Comparison of ENCODE assay signal across 22 mouse cellular contexts in genomic region chr5:122576683-122577329, GRCm38 (mm10). TPM values are rescaled to one million over a fixed set of nuclear protein-coding genes. Genes with fewer than 3 reads are reported as not detected.
DNase-seq lines count a peak whose midpoint lies in the region; ATAC-seq and TF ChIP-seq lines count a peak whose summit lies in the region.
"Had no signal": no experiment of that assay in that cellular context is flagged by ENCODE, and none has a peak within 500 bp of the region (broad histone marks: within the 10 kb centered on the region; RNA-seq: fewer than 3 reads in every experiment).

No protein-coding gene starts in this region.

- 33% methylated on average over 7 of the region's 7 CpGs for WGBS in heart, embryonic 14.5 days
- 41% methylated on average over 7 of the region's 7 CpGs for whole genome bisulfite sequencing in heart, adult 2 months
- 38% methylated on average over 7 of the region's 7 CpGs for WGBS in embryonic facial prominence, embryonic 15.5 days
- WGBS in hindbrain, embryonic 12.5 days, result 70% methylated on average over 7 of the region's 7 CpGs

- no peaks in the 10 kb centered on the region for H3K27me3 ChIP-seq in heart, embryonic 14.5 days (ENCODE audit: control insufficient read depth, insufficient read depth, low read length)
- no peaks in the 10 kb centered on the region for H3K27me3 ChIP-seq in heart, adult 2 months (ENCODE audit: control insufficient read depth, insufficient read depth, low read length)
- no peaks in the 10 kb centered on the region for H3K27me3 ChIP-seq in MEL (ENCODE audit: control insufficient read depth in 1 of 2, insufficient read depth in 2 of 2, low read length in 2 of 2)
- H3K27me3 ChIP-seq in embryonic facial prominence, embryonic 15.5 days, result no peaks in the 10 kb centered on the region
- H3K27me3 ChIP-seq in hindbrain, embryonic 12.5 days, result no peaks in the 10 kb centered on the region
- H3K27me3 ChIP-seq: limb, embryonic 12.5 days; liver, embryonic 13.5 days; lung, embryonic 15.5 days; midbrain, embryonic 13.5 days; neural tube, embryonic 13.5 days had no signal

- H3K36me3 ChIP-seq in heart, embryonic 14.5 days (ENCODE audit: control insufficient read depth, insufficient read depth, low read length), result peaks cover 31% of the 10 kb centered on the region
- H3K36me3 ChIP-seq in heart, adult 2 months (ENCODE audit: control insufficient read depth, insufficient read depth, low read length), result peaks cover 3% of the 10 kb centered on the region; the same call in 1 of the 2 replicates
- H3K36me3 ChIP-seq in MEL (ENCODE audit: control insufficient read depth in 1 of 2, insufficient read depth in 2 of 2, low read length in 2 of 2), result peaks cover 0 to 5% of the 10 kb centered on the region in 2 experiments; a peak in 2 of 4 replicates
- peaks cover 26% of the 10 kb centered on the region for H3K36me3 ChIP-seq in embryonic facial prominence, embryonic 15.5 days
- H3K36me3 ChIP-seq in hindbrain, embryonic 12.5 days, result peaks cover 40% of the 10 kb centered on the region
- H3K36me3 ChIP-seq: liver, embryonic 13.5 days had no signal

- no peak for TF ChIP-seq CTCF in heart, adult 2 months (IDR thresholded peaks at IDR 0.05)
- no peak for TF ChIP-seq CTCF in MEL (IDR thresholded peaks at IDR 0.05 in 2 of 3, conservative IDR thresholded peaks at IDR 0.05 in 1 of 3; ENCODE audit: control insufficient read depth in 1 of 3, insufficient read depth in 1 of 3, low read depth in 2 of 3, low read length in 3 of 3, poor library complexity in 1 of 3, severe bottlenecking in 1 of 3)

- TF ChIP-seq POLR2A in heart, adult 2 months (IDR thresholded peaks at IDR 0.05; ENCODE audit: insufficient read depth, low read depth, low read length), result no peak
- TF ChIP-seq POLR2A in MEL (IDR thresholded peaks at IDR 0.05; ENCODE audit: control insufficient read depth in 1 of 2, insufficient read depth in 1 of 2, low read depth in 1 of 2, low read length in 2 of 2, poor library complexity in 1 of 2), result no peak

- no peaks in the 10 kb centered on the region; the same call in 1 of the 2 replicates for H3K9me3 ChIP-seq in heart, embryonic 14.5 days (ENCODE audit: control insufficient read depth, low read length)
- no peaks in the 10 kb centered on the region for H3K9me3 ChIP-seq in MEL (replicated peaks; ENCODE audit: insufficient read depth, low read length)
- H3K9me3 ChIP-seq in embryonic facial prominence, embryonic 15.5 days (replicated peaks), result no peaks in the 10 kb centered on the region
- H3K9me3 ChIP-seq in hindbrain, embryonic 12.5 days (replicated peaks), result no peaks in the 10 kb centered on the region
- H3K9me3 ChIP-seq: liver, embryonic 13.5 days; lung, embryonic 15.5 days; midbrain, embryonic 13.5 days had no signal

- no peak for DNase-seq in heart, adult 2 months
- peak; percentile 61 for DNase-seq in MEL (ENCODE audit: low read depth, low spot score)
- DNase-seq in brain, adult 2 months (ENCODE audit: low read depth, low spot score), result peak; percentile 69
- DNase-seq in layer of hippocampus, adult 9-11 months, result no peak
- DNase-seq: adrenal gland, postnatal 10 days; cerebellum, adult 18-20 months; cerebellum, postnatal 25 days; gastrocnemius, postnatal 14 days; kidney, postnatal 4 days; liver, embryonic 13.5 days; thymus, postnatal 25 days had no signal

- no peak overlapping the region for H3K4me2 ChIP-seq in heart, embryonic 14.5 days (ENCODE audit: low read length)
- H3K4me2 ChIP-seq in embryonic facial prominence, embryonic 15.5 days (replicated peaks), result no peak overlapping the region
- no peak overlapping the region for H3K4me2 ChIP-seq in hindbrain, embryonic 12.5 days (replicated peaks)
- H3K4me2 ChIP-seq: hindbrain, embryonic 14.5 days; limb, embryonic 12.5 days; liver, embryonic 13.5 days; lung, embryonic 15.5 days; midbrain, embryonic 13.5 days; neural tube, embryonic 13.5 days had no signal

- intact Hi-C loops in heart, adult 2 months (cut with DNase I), result no loop called here

- H3K4me1 ChIP-seq in heart, embryonic 14.5 days (ENCODE audit: control insufficient read depth in 2 of 2, insufficient read depth in 2 of 2, low read length in 2 of 2), result peaks cover 2 to 21% of the 10 kb centered on the region in 2 experiments; a peak in 2 of 4 replicates
- peaks cover 1% of the 10 kb centered on the region; the same call in 1 of the 2 replicates for H3K4me1 ChIP-seq in heart, adult 2 months (ENCODE audit: control insufficient read depth, insufficient read depth, low read length)
- H3K4me1 ChIP-seq in MEL (ENCODE audit: control insufficient read depth in 1 of 2, insufficient read depth in 2 of 2, low read length in 2 of 2), result no peaks in the 10 kb centered on the region
- peaks cover 8% of the 10 kb centered on the region; the same call in 1 of the 2 replicates for H3K4me1 ChIP-seq in embryonic facial prominence, embryonic 15.5 days
- H3K4me1 ChIP-seq in hindbrain, embryonic 12.5 days, result no peaks in the 10 kb centered on the region
- H3K4me1 ChIP-seq: forebrain, embryonic 10.5 days; limb, embryonic 12.5 days; liver, embryonic 13.5 days; lung, embryonic 15.5 days; midbrain, embryonic 13.5 days; neural tube, embryonic 13.5 days had no signal

- no peak overlapping the region for H3K4me3 ChIP-seq in heart, embryonic 14.5 days (ENCODE audit: control insufficient read depth in 1 of 2, insufficient read depth in 1 of 2, low read depth in 1 of 2, low read length in 2 of 2)
- no peak overlapping the region for H3K4me3 ChIP-seq in heart, adult 2 months
- no peak overlapping the region for H3K4me3 ChIP-seq in MEL (ENCODE audit: control insufficient read depth in 1 of 2, insufficient read depth in 1 of 2, low read depth in 2 of 2, low read length in 2 of 2)
- H3K4me3 ChIP-seq in embryonic facial prominence, embryonic 15.5 days (replicated peaks), result no peak overlapping the region
- H3K4me3 ChIP-seq in hindbrain, embryonic 12.5 days, result no peak overlapping the region
- H3K4me3 ChIP-seq: forebrain, embryonic 10.5 days; limb, embryonic 12.5 days; liver, embryonic 13.5 days; lung, embryonic 15.5 days; midbrain, embryonic 13.5 days; neural tube, embryonic 13.5 days had no signal

- ATAC-seq in heart, embryonic 14.5 days (ENCODE audit: insufficient number of reproducible peaks, insufficient read depth, low FRiP score, low read depth), result peak; percentile 59; the same call in 1 of the 2 replicates
- no peak for ATAC-seq in embryonic facial prominence, embryonic 15.5 days (ENCODE audit: insufficient number of reproducible peaks, low FRiP score, low TSS enrichment, low read depth)
- ATAC-seq in hindbrain, embryonic 12.5 days (ENCODE audit: low FRiP score), result no peak
- ATAC-seq: activated CD4-positive, CD25-positive, alpha-beta regulatory T cell, adult 4 months; midbrain, embryonic 13.5 days had no signal

- 0 out of 2 replicates have a peak overlapping the region, but pooled peaks have one; percentile 17 for H3K9ac ChIP-seq in heart, embryonic 14.5 days (ENCODE audit: low read length)
- H3K9ac ChIP-seq in heart, adult 2 months (ENCODE audit: low read depth, low read length), result no peak overlapping the region
- no peak overlapping the region for H3K9ac ChIP-seq in MEL (ENCODE audit: control insufficient read depth, low read depth, low read length, poor library complexity, severe bottlenecking)
- H3K9ac ChIP-seq in embryonic facial prominence, embryonic 15.5 days, result no peak overlapping the region
- H3K9ac ChIP-seq in hindbrain, embryonic 12.5 days, result no peak overlapping the region
- H3K9ac ChIP-seq: hindbrain, embryonic 14.5 days; limb, embryonic 12.5 days; liver, embryonic 13.5 days; lung, embryonic 15.5 days; midbrain, embryonic 13.5 days; neural tube, embryonic 13.5 days had no signal

- no peaks in the 10 kb centered on the region for H3K79me2 ChIP-seq in heart, adult 2 months (replicated peaks; ENCODE audit: control insufficient read depth, insufficient read depth, low read length)
- no peaks in the 10 kb centered on the region for H3K79me2 ChIP-seq in MEL (ENCODE audit: control insufficient read depth, insufficient read depth, low read length, poor library complexity)

- H3K27ac ChIP-seq in heart, embryonic 14.5 days (replicated peaks in 1 of 2; ENCODE audit: control insufficient read depth in 1 of 2, insufficient read depth in 1 of 2, low read depth in 2 of 2, low read length in 2 of 2), result peak overlapping the region; percentile 50 to 71
- H3K27ac ChIP-seq in heart, adult 2 months, result no peak overlapping the region
- H3K27ac ChIP-seq in MEL (ENCODE audit: control insufficient read depth, low read depth, low read length), result no peak overlapping the region
- H3K27ac ChIP-seq in embryonic facial prominence, embryonic 15.5 days (replicated peaks), result peak overlapping the region; percentile 8; the same call in 1 of the 2 replicates
- no peak overlapping the region for H3K27ac ChIP-seq in hindbrain, embryonic 12.5 days
- H3K27ac ChIP-seq: forebrain, embryonic 10.5 days; hindbrain, embryonic 14.5 days; limb, embryonic 12.5 days; liver, embryonic 13.5 days; lung, embryonic 15.5 days; macrophage; midbrain, embryonic 13.5 days; neural tube, embryonic 13.5 days had no signal

- no peak for TF ChIP-seq EP300 in heart, adult 2 months (IDR thresholded peaks at IDR 0.05; ENCODE audit: insufficient read depth, low read depth, low read length)
- peak; percentile 12 to 54; a peak in 3 of 4 replicates for TF ChIP-seq EP300 in MEL (IDR thresholded peaks at IDR 0.05; ENCODE audit: low read depth in 1 of 2, low read length in 2 of 2)

- no peak for TF ChIP-seq RAD21 in MEL (IDR thresholded peaks at IDR 0.05; ENCODE audit: low read depth, low read length)

TF ChIP-seq in MEL, 35 proteins besides CTCF, POLR2A, EP300 and RAD21:
- TF ChIP-seq SMC3 (IDR thresholded peaks at IDR 0.05; ENCODE audit: low read depth, low read length) (0 out of 2 replicates have a peak, but pooled peaks have one; percentile 6), ZNF384 (IDR thresholded peaks at IDR 0.05; ENCODE audit: low read depth, low read length) (no peak), NELFE (IDR thresholded peaks at IDR 0.05; ENCODE audit: low read depth, low read length) (no peak), GATA1 (IDR thresholded peaks at IDR 0.05; ENCODE audit: low read depth, low read length) (peak; percentile 59; the same call in 1 of the 2 replicates), TCF12 (IDR thresholded peaks at IDR 0.05; ENCODE audit: low read depth, low read length) (peak; percentile 39; the same call in 1 of the 2 replicates), TAL1 (IDR thresholded peaks at IDR 0.05; ENCODE audit: low read length) (peak; percentile 7; the same call in 1 of the 2 replicates), TBP (IDR thresholded peaks at IDR 0.05; ENCODE audit: low read depth, low read length) (0 out of 2 replicates have a peak, but pooled peaks have one; percentile 36)

RNA-seq across cellular contexts. Expression of gene Ift81, which starts 37.5 kb away (rescaled TPM):
- 32.2 and 41.2 TPM in 2 replicates for polyA plus RNA-seq in heart, embryonic 14.5 days (2014; fragmentation: Nextera tagmentation; extraction: Ambion mirVana)
- total RNA-seq in heart, adult 2 months (2021), result 10 to 100 TPM; 78.1 to 97.0 TPM
- polyA plus RNA-seq in heart, adult 2 months (2012; rRNA removed), result 11.4 and 25.3 TPM in 2 replicates
- total RNA-seq in MEL (2012; rRNA removed), result 1.5 TPM in 2 replicates
- polyA plus RNA-seq in MEL (2012; ENCODE audit: insufficient read depth in 1 of 2, insufficient read length in 2 of 2, low read depth in 1 of 2, low replicate concordance in 2 of 2, missing spikeins in 1 of 2), result 1 to 10 TPM in 1 of 2 experiments, not detected in 1; 1.9 TPM
- 41.4 and 44.8 TPM in 2 replicates for polyA plus RNA-seq in embryonic facial prominence, embryonic 15.5 days (2015; fragmentation: Nextera tagmentation; extraction: Ambion mirVana)
- 60.6 and 62.0 TPM in 2 replicates for polyA plus RNA-seq in hindbrain, embryonic 12.5 days (2016; fragmentation: Nextera tagmentation; extraction: Ambion mirVana)

Comparison
In these comparisons a context has a peak if more than half of its experiments do, and no peak if none do; other contexts are left out.
1. H3K27ac ChIP-seq: peak in heart, embryonic 14.5 days (2 of 2) and embryonic facial prominence, embryonic 15.5 days (single experiment); none in heart, adult 2 months (single experiment), MEL (single experiment) and hindbrain, embryonic 12.5 days (single experiment).
2. DNase-seq: peak in MEL (single experiment) and brain, adult 2 months (single experiment); none in heart, adult 2 months (0 of 2) and layer of hippocampus, adult 9-11 months (single experiment).